Mouse (Mus musculus): ENCODE results near the gene Rtp4. TPM values are rescaled to one million over a fixed set of nuclear protein-coding genes. Genes with fewer than 3 reads are reported as not detected.

Gene Rtp4
- polyA plus RNA-seq, 1 experiment from 2014 or later = 4.0 TPM

DNA sequence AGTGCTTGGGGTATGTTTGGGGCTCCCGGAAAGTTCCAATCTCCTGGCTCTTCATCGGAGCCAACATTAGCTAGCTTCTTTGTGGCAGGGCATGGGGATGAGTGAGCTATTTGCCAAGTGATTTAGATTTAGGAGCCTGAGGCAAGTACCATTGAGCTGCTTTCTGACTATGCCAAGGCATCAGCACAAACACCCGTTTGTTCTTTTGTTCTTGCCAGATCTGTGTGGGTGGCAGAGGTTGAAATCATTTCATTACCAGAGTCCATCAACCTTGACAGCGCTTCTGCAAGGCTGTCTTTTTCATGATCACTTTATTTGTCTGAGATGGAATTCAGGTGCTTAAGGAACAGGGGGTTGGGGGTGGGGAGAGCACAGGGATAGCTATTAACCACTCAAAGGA is 104.1 kb downstream of the Rtp4 start:
- no peak overlapping the region for H3K9ac ChIP-seq (ENCODE audit: low read length)
- H3K4me3 ChIP-seq (ENCODE audit: low read depth, low read length) = no peak overlapping the region
- 21% methylated on average over 4 of the region's 4 CpGs for WGBS
- H3K4me1 ChIP-seq (ENCODE audit: control insufficient read depth, insufficient read depth, low read length) = no peaks in the 10 kb centered on the region
- H3K27me3 ChIP-seq (replicated peaks; ENCODE audit: control insufficient read depth, insufficient read depth, low read length) = no peaks in the 10 kb centered on the region
- H3K27ac ChIP-seq (ENCODE audit: low read depth, low read length) = no peak overlapping the region
- peak; percentile 70 for DNase-seq (ENCODE audit: low spot score)
- H3K9me3 ChIP-seq (replicated peaks; ENCODE audit: control insufficient read depth, low read length) = no peaks in the 10 kb centered on the region
- peak; percentile 48; the same call in 1 of the 2 replicates for ATAC-seq
- no peak overlapping the region for H3K4me2 ChIP-seq (ENCODE audit: low read length)
- H3K36me3 ChIP-seq (ENCODE audit: control insufficient read depth, insufficient read depth, low read length) = no peaks in the 10 kb centered on the region

DNA sequence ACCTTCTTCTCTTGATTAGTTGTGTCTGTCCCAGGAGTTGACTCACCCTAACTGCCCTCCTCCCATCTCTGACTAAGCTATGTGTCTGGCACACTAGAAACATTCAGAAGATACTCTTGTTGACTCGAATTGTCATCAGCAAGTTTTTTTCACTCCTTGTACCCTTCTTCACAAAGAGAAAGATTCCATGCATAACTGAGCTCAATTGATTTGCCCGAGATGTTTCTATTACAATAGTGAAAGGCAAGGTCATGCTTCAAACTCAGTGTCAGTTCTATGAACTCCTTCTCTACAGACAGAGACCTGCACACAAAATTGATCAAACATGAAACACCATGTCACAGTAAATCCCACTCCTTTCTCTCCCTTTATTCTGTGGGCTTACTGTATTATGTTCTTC is 111.4 kb downstream of the Rtp4 start:
- DNase-seq (ENCODE audit: low spot score) (no peak), ATAC-seq (no peak)
- Histone ChIP-seq H3K27ac (ENCODE audit: low read depth, low read length) (no peak overlapping the region), H3K4me3 (ENCODE audit: low read depth, low read length) (no peak overlapping the region), H3K9me3 (replicated peaks; ENCODE audit: control insufficient read depth, low read length) (no peaks in the 10 kb centered on the region; the same call in 1 of the 2 replicates), H3K27me3 (replicated peaks; ENCODE audit: control insufficient read depth, insufficient read depth, low read length) (no peaks in the 10 kb centered on the region), H3K4me1 (ENCODE audit: control insufficient read depth, insufficient read depth, low read length) (no peaks in the 10 kb centered on the region), H3K36me3 (ENCODE audit: control insufficient read depth, insufficient read depth, low read length) (no peaks in the 10 kb centered on the region), H3K9ac (ENCODE audit: low read length) (no peak overlapping the region), H3K4me2 (ENCODE audit: low read length) (no peak overlapping the region)
- 70% methylated on average over 2 of the region's 2 CpGs for WGBS

DNA sequence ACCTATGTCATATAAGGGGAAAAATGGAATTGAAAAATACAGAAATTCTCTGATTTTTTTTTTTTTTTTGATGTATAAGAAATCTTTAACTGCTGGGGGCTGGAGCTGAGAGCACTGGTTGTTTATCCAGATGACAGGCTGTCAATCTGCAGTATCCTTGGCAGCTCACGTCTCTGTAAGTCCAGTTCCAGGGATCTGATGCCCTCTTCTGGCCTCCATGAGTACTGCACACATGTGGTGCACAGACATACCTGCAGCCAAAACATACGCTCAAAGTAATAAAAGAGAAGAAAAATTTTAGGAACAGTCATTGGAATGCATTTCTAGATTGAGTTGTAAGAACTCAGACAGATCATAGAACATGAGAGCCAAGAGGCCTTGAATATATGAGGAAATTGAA is 112.6 kb downstream of the Rtp4 start:
- H3K27me3 ChIP-seq (replicated peaks; ENCODE audit: control insufficient read depth, insufficient read depth, low read length) = no peaks in the 10 kb centered on the region
- no peak for ATAC-seq

DNA sequence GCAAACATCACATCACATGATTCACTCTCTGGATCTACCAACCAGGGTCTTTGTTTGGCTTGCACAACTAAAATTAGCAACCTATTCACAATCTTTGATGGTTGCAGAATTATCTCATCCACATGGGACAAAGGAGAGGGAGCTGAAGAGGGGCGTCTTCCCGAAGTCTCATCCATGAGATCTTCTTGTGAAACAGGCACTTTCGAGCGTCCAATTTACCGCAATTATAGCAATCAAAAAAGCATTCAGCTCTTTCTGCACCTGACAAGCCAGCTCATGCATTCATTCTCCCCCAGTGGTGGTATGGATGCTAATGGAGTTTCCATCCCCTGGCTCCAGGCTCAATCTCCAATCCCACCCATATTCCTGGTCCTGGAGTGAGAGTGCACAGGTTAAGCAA is 132.9 kb downstream of the Rtp4 start:
- ATAC-seq (peak; percentile 77), DNase-seq (ENCODE audit: low spot score) (peak; percentile 47)
- Histone ChIP-seq H3K4me1 (ENCODE audit: control insufficient read depth, insufficient read depth, low read length) (no peaks in the 10 kb centered on the region), H3K4me2 (ENCODE audit: low read length) (no peak overlapping the region), H3K27ac (ENCODE audit: low read depth, low read length) (0 out of 2 replicates have a peak overlapping the region, but pooled peaks have one; percentile 10), H3K9ac (ENCODE audit: low read length) (no peak overlapping the region), H3K4me3 (ENCODE audit: low read depth, low read length) (no peak overlapping the region), H3K27me3 (replicated peaks; ENCODE audit: control insufficient read depth, insufficient read depth, low read length) (no peaks in the 10 kb centered on the region), H3K9me3 (replicated peaks; ENCODE audit: control insufficient read depth, low read length) (no peaks in the 10 kb centered on the region), H3K36me3 (ENCODE audit: control insufficient read depth, insufficient read depth, low read length) (no peaks in the 10 kb centered on the region)
- 67% methylated on average over 5 of the region's 5 CpGs for WGBS

More for the DNA sequence above, 112.6 kb downstream of the Rtp4 start:
- Histone ChIP-seq H3K4me2 (ENCODE audit: low read length) (no peak overlapping the region), H3K4me3 (ENCODE audit: low read depth, low read length) (no peak overlapping the region), H3K4me1 (ENCODE audit: control insufficient read depth, insufficient read depth, low read length) (no peaks in the 10 kb centered on the region), H3K9ac (ENCODE audit: low read length) (no peak overlapping the region), H3K27ac (ENCODE audit: low read depth, low read length) (no peak overlapping the region), H3K9me3 (replicated peaks; ENCODE audit: control insufficient read depth, low read length) (no peaks in the 10 kb centered on the region; the same call in 1 of the 2 replicates), H3K36me3 (ENCODE audit: control insufficient read depth, insufficient read depth, low read length) (no peaks in the 10 kb centered on the region)
- DNase-seq (ENCODE audit: low spot score) = no peak
- WGBS = 63% methylated on average over 2 of the region's 2 CpGs

DNA sequence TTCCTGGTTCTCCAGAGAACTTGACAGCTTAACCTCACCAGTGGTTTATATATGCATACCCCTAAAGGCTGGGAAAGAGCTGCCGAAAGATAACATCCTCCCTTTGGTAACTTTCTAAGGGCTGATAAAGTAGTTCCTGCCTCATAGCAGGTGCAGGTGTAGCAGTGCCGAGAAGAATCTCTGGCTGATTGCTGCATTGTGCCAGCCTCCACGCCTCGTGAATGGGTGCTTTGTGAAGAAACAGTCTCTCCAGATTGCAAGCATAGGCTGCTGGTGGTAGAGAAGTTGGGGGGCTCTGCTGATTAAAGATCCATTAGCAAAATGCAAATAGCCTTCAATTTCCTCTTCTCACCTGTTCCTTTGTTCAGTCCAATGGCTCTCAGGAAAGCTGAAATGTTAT is 133.4 kb downstream of the Rtp4 start:
- no peaks in the 10 kb centered on the region for H3K27me3 ChIP-seq (replicated peaks; ENCODE audit: control insufficient read depth, insufficient read depth, low read length)
- 53% methylated on average over 4 of the region's 4 CpGs for WGBS
- 0 out of 2 replicates have a peak overlapping the region, but pooled peaks have one; percentile 10 for H3K27ac ChIP-seq (ENCODE audit: low read depth, low read length)
- no peaks in the 10 kb centered on the region for H3K4me1 ChIP-seq (ENCODE audit: control insufficient read depth, insufficient read depth, low read length)
- H3K4me2 ChIP-seq (ENCODE audit: low read length) = no peak overlapping the region
- H3K9ac ChIP-seq (ENCODE audit: low read length) = no peak overlapping the region
- H3K36me3 ChIP-seq (ENCODE audit: control insufficient read depth, insufficient read depth, low read length) = no peaks in the 10 kb centered on the region
- DNase-seq (ENCODE audit: low spot score) = no peak
- ATAC-seq = peak; percentile 76
- no peaks in the 10 kb centered on the region for H3K9me3 ChIP-seq (replicated peaks; ENCODE audit: control insufficient read depth, low read length)
- H3K4me3 ChIP-seq (ENCODE audit: low read depth, low read length) = no peak overlapping the region

DNA sequence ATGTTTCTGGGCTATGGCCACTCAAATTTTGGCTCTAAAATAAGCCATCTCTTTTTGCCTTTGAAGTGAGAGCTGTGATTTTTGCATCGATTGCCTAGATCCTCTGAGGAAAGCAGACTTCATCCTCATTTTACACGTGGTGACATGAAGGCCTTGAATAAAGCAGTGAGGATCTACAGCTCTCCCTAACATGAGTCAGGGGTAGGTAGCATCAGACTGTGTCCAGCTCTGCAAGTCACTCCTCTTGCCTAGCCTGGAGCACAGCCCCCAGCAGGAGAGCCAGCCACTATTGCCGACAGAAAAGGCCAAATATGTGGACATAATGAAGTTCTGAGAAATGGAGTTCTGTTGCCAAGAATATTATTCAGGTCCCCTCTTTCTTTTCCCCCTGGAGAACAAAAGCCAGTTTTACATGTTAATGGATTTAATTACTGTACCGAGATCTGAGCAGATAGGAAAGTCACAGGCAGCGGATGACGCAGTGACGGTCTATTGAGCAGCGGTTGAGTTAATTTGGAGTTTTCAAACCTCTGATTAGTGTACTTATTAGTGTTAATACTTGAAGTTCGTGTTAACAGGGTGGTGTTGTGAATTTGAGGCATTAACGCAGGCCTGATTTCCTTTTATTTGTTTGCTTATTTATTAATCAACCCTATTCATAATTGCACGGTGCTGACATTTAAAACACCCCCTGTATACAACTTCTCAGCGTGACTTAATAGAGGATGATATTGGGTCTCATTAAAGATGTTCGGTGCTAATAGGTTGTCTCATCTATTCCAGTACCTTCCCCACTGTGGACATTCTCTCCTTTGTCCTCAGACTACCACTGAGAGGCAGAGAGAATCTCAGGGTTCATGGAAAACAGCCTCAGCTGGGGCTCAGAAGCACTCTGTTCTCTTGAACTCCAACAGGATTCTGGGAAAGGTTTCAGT is 139.8 kb downstream of the Rtp4 start:
- 13% methylated on average over 13 of the region's 13 CpGs for WGBS

More for the DNA sequence above, 139.8 kb downstream of the Rtp4 start:
- DNase-seq (ENCODE audit: low spot score) (peak; percentile 66), ATAC-seq (peak; percentile 65)
- Histone ChIP-seq H3K4me2 (ENCODE audit: low read length) (no peak overlapping the region), H3K36me3 (ENCODE audit: control insufficient read depth, insufficient read depth, low read length) (no peaks in the 10 kb centered on the region), H3K9ac (ENCODE audit: low read length) (no peak overlapping the region), H3K4me1 (ENCODE audit: control insufficient read depth, insufficient read depth, low read length) (peaks cover 6% of the 10 kb centered on the region; the same call in 1 of the 2 replicates), H3K4me3 (ENCODE audit: low read depth, low read length) (no peak overlapping the region), H3K27ac (ENCODE audit: low read depth, low read length) (no peak overlapping the region), H3K9me3 (replicated peaks; ENCODE audit: control insufficient read depth, low read length) (no peaks in the 10 kb centered on the region), H3K27me3 (replicated peaks; ENCODE audit: control insufficient read depth, insufficient read depth, low read length) (no peaks in the 10 kb centered on the region)

Other genes starting within 250 kb of the Rtp4 start
- 0.09 and 0.10 TPM in 2 replicates for gene Rtp1, start 91.2 kb upstream of the Rtp4 start, polyA plus RNA-seq (2014; fragmentation: Nextera tagmentation; extraction: Ambion mirVana)
- gene Masp1, start 524 bp downstream of the Rtp4 start, polyA plus RNA-seq (2014; fragmentation: Nextera tagmentation; extraction: Ambion mirVana) = 44.6 and 47.4 TPM in 2 replicates